Mouse (Mus musculus): Measurements from ENCODE around the gene Fam19a2. TPM values are rescaled to one million over a fixed set of nuclear protein-coding genes. Genes with fewer than 3 reads are reported as not detected.

The Fam19a2 gene
- polyA plus RNA-seq, 1 experiment from 2014 or later = 0.51 TPM

- H3K9ac ChIP-seq (ENCODE audit: low read length) = no peak overlapping the region
- no peaks in the 10 kb centered on the region for H3K27me3 ChIP-seq (ENCODE audit: control insufficient read depth, insufficient read depth, low read length)
- ATAC-seq (ENCODE audit: insufficient number of reproducible peaks, insufficient read depth, low FRiP score, low read depth) = no peak
- H3K4me1 ChIP-seq (ENCODE audit: control insufficient read depth in 2 of 2, insufficient read depth in 2 of 2, low read length in 2 of 2) = no peaks in the 10 kb centered on the region
- H3K4me3 ChIP-seq (ENCODE audit: control insufficient read depth in 1 of 2, insufficient read depth in 1 of 2, low read depth in 1 of 2, low read length in 2 of 2) = no peak overlapping the region
- no peaks in the 10 kb centered on the region for H3K36me3 ChIP-seq (ENCODE audit: control insufficient read depth, insufficient read depth, low read length)
- H3K9me3 ChIP-seq (ENCODE audit: control insufficient read depth, low read length) = no peaks in the 10 kb centered on the region
- no peak overlapping the region for H3K27ac ChIP-seq (replicated peaks in 1 of 2; ENCODE audit: control insufficient read depth in 1 of 2, insufficient read depth in 1 of 2, low read depth in 2 of 2, low read length in 2 of 2)
- WGBS = 59% methylated on average over 2 of the region's 2 CpGs
- H3K4me2 ChIP-seq (ENCODE audit: low read length) = no peak overlapping the region
Measured at GRCm38 (mm10) chr10:123383277-123383676, 119.5 kb downstream of the Fam19a2 start.

DNA sequence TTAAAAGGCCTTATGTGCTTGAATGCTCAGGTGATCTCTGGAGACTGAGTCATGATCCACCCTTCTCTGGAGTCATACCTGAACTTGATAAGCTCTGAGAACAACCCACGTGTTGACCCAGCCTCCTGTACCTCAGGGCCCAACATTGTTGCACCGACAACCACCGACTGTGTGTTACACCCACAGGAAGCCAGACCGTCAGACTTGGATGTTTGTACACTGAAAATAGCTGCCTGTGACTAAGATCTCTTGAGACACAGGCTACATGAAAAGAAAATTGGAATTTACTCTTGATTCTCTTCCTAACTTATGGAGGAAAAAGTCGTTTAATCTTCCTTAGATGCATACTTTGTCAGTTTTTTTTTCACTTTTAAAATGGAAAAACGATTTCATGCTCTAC, 121.8 kb downstream of the Fam19a2 start:
- Histone ChIP-seq H3K9me3 (ENCODE audit: control insufficient read depth, low read length) (no peaks in the 10 kb centered on the region), H3K27ac (replicated peaks in 1 of 2; ENCODE audit: control insufficient read depth in 1 of 2, insufficient read depth in 1 of 2, low read depth in 2 of 2, low read length in 2 of 2) (no peak overlapping the region), H3K4me1 (ENCODE audit: control insufficient read depth in 2 of 2, insufficient read depth in 2 of 2, low read length in 2 of 2) (no peaks in the 10 kb centered on the region), H3K27me3 (ENCODE audit: control insufficient read depth, insufficient read depth, low read length) (no peaks in the 10 kb centered on the region), H3K4me2 (ENCODE audit: low read length) (no peak overlapping the region), H3K9ac (ENCODE audit: low read length) (no peak overlapping the region), H3K36me3 (ENCODE audit: control insufficient read depth, insufficient read depth, low read length) (no peaks in the 10 kb centered on the region), H3K4me3 (ENCODE audit: control insufficient read depth in 1 of 2, insufficient read depth in 1 of 2, low read depth in 1 of 2, low read length in 2 of 2) (no peak overlapping the region)
- no peak for ATAC-seq (ENCODE audit: insufficient number of reproducible peaks, insufficient read depth, low FRiP score, low read depth)
- WGBS = 64% methylated on average over 6 of the region's 6 CpGs

- 58% methylated on average over 9 of the region's 9 CpGs for WGBS
- no peak for ATAC-seq (ENCODE audit: insufficient number of reproducible peaks, insufficient read depth, low FRiP score, low read depth)
- no peak overlapping the region for H3K4me3 ChIP-seq (ENCODE audit: control insufficient read depth in 1 of 2, insufficient read depth in 1 of 2, low read depth in 1 of 2, low read length in 2 of 2)
Measured at GRCm38 (mm10) chr10:123395429-123395828, 131.6 kb downstream of the Fam19a2 start.

GRCm38 (mm10) chr10:123398136-123398535, 134.3 kb downstream of the Fam19a2 start:
- H3K4me2 ChIP-seq (ENCODE audit: low read length) = no peak overlapping the region
- 70% methylated on average over 6 of the region's 6 CpGs for WGBS
- H3K27ac ChIP-seq (replicated peaks in 1 of 2; ENCODE audit: control insufficient read depth in 1 of 2, insufficient read depth in 1 of 2, low read depth in 2 of 2, low read length in 2 of 2) = no peak overlapping the region
- no peak for ATAC-seq (ENCODE audit: insufficient number of reproducible peaks, insufficient read depth, low FRiP score, low read depth)
- no peaks in the 10 kb centered on the region for H3K36me3 ChIP-seq (ENCODE audit: control insufficient read depth, insufficient read depth, low read length)
- H3K4me3 ChIP-seq (ENCODE audit: control insufficient read depth in 1 of 2, insufficient read depth in 1 of 2, low read depth in 1 of 2, low read length in 2 of 2) = no peak overlapping the region
- no peaks in the 10 kb centered on the region for H3K27me3 ChIP-seq (ENCODE audit: control insufficient read depth, insufficient read depth, low read length)
- H3K9ac ChIP-seq (ENCODE audit: low read length) = no peak overlapping the region
- H3K4me1 ChIP-seq (ENCODE audit: control insufficient read depth in 2 of 2, insufficient read depth in 2 of 2, low read length in 2 of 2) = no peaks in the 10 kb centered on the region
- H3K9me3 ChIP-seq (ENCODE audit: control insufficient read depth, low read length) = no peaks in the 10 kb centered on the region

More at GRCm38 (mm10) chr10:123395429-123395828, 131.6 kb downstream of the Fam19a2 start:
- Histone ChIP-seq H3K9me3 (ENCODE audit: control insufficient read depth, low read length) (no peaks in the 10 kb centered on the region), H3K36me3 (ENCODE audit: control insufficient read depth, insufficient read depth, low read length) (no peaks in the 10 kb centered on the region), H3K27ac (replicated peaks in 1 of 2; ENCODE audit: control insufficient read depth in 1 of 2, insufficient read depth in 1 of 2, low read depth in 2 of 2, low read length in 2 of 2) (no peak overlapping the region), H3K9ac (ENCODE audit: low read length) (no peak overlapping the region), H3K4me1 (ENCODE audit: control insufficient read depth in 2 of 2, insufficient read depth in 2 of 2, low read length in 2 of 2) (no peaks in the 10 kb centered on the region), H3K27me3 (ENCODE audit: control insufficient read depth, insufficient read depth, low read length) (no peaks in the 10 kb centered on the region), H3K4me2 (ENCODE audit: low read length) (no peak overlapping the region)

DNA sequence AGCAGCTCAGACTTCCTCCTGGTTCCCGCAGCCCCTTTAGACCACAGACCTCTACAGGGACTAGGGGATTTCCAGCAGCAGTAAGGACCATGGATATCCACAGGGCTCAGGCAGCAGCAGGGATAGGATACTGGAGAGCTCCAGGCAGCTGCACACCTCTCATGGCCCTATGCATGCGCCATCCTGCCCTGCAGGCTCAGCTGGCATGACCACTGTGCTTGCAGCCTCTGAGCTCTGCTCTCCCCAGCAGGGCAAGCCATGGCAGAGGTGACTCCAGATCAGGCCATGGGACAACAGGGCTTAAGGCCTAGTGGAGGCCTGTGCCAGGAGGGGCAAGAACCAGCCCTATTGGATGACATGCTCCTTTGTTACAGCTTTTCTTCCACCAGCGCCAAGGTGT, 137.4 kb downstream of the Fam19a2 start:
- Histone ChIP-seq H3K36me3 (ENCODE audit: control insufficient read depth, insufficient read depth, low read length) (no peaks in the 10 kb centered on the region), H3K4me3 (ENCODE audit: control insufficient read depth in 1 of 2, insufficient read depth in 1 of 2, low read depth in 1 of 2, low read length in 2 of 2) (no peak overlapping the region), H3K9me3 (ENCODE audit: control insufficient read depth, low read length) (peaks cover 6% of the 10 kb centered on the region; the same call in 1 of the 2 replicates), H3K27me3 (ENCODE audit: control insufficient read depth, insufficient read depth, low read length) (no peaks in the 10 kb centered on the region), H3K4me2 (ENCODE audit: low read length) (no peak overlapping the region), H3K27ac (replicated peaks in 1 of 2; ENCODE audit: control insufficient read depth in 1 of 2, insufficient read depth in 1 of 2, low read depth in 2 of 2, low read length in 2 of 2) (no peak overlapping the region), H3K4me1 (ENCODE audit: control insufficient read depth in 2 of 2, insufficient read depth in 2 of 2, low read length in 2 of 2) (no peaks in the 10 kb centered on the region), H3K9ac (ENCODE audit: low read length) (no peak overlapping the region)
- no peak for ATAC-seq (ENCODE audit: insufficient number of reproducible peaks, insufficient read depth, low FRiP score, low read depth)
- WGBS = 82% methylated on average over 3 of the region's 3 CpGs

GRCm38 (mm10) chr10:123402460-123402859, 138.7 kb downstream of the Fam19a2 start:
- no peaks in the 10 kb centered on the region for H3K4me1 ChIP-seq (ENCODE audit: control insufficient read depth in 2 of 2, insufficient read depth in 2 of 2, low read length in 2 of 2)
- peaks cover 10% of the 10 kb centered on the region; the same call in 1 of the 2 replicates for H3K9me3 ChIP-seq (ENCODE audit: control insufficient read depth, low read length)
- no peaks in the 10 kb centered on the region for H3K27me3 ChIP-seq (ENCODE audit: control insufficient read depth, insufficient read depth, low read length)
- no peak overlapping the region for H3K27ac ChIP-seq (replicated peaks in 1 of 2; ENCODE audit: control insufficient read depth in 1 of 2, insufficient read depth in 1 of 2, low read depth in 2 of 2, low read length in 2 of 2)
- H3K36me3 ChIP-seq (ENCODE audit: control insufficient read depth, insufficient read depth, low read length) = no peaks in the 10 kb centered on the region
- H3K4me2 ChIP-seq (ENCODE audit: low read length) = no peak overlapping the region
- H3K9ac ChIP-seq (ENCODE audit: low read length) = no peak overlapping the region
- no peak overlapping the region for H3K4me3 ChIP-seq (ENCODE audit: control insufficient read depth in 1 of 2, insufficient read depth in 1 of 2, low read depth in 1 of 2, low read length in 2 of 2)
- ATAC-seq (ENCODE audit: insufficient number of reproducible peaks, insufficient read depth, low FRiP score, low read depth) = no peak
- 76% methylated on average over 3 of the region's 3 CpGs for WGBS

GRCm38 (mm10) chr10:123414953-123415352, 151.2 kb downstream of the Fam19a2 start:
- Histone ChIP-seq H3K9ac (ENCODE audit: low read length) (no peak overlapping the region), H3K4me1 (ENCODE audit: control insufficient read depth in 2 of 2, insufficient read depth in 2 of 2, low read length in 2 of 2) (no peaks in the 10 kb centered on the region), H3K36me3 (ENCODE audit: control insufficient read depth, insufficient read depth, low read length) (no peaks in the 10 kb centered on the region), H3K4me3 (ENCODE audit: control insufficient read depth in 1 of 2, insufficient read depth in 1 of 2, low read depth in 1 of 2, low read length in 2 of 2) (no peak overlapping the region), H3K27ac (replicated peaks in 1 of 2; ENCODE audit: control insufficient read depth in 1 of 2, insufficient read depth in 1 of 2, low read depth in 2 of 2, low read length in 2 of 2) (no peak overlapping the region), H3K4me2 (ENCODE audit: low read length) (no peak overlapping the region), H3K27me3 (ENCODE audit: control insufficient read depth, insufficient read depth, low read length) (no peaks in the 10 kb centered on the region), H3K9me3 (ENCODE audit: control insufficient read depth, low read length) (no peaks in the 10 kb centered on the region)
- no peak for ATAC-seq (ENCODE audit: insufficient number of reproducible peaks, insufficient read depth, low FRiP score, low read depth)
- WGBS = 83% methylated on average over 1 of the region's 1 CpGs

DNA sequence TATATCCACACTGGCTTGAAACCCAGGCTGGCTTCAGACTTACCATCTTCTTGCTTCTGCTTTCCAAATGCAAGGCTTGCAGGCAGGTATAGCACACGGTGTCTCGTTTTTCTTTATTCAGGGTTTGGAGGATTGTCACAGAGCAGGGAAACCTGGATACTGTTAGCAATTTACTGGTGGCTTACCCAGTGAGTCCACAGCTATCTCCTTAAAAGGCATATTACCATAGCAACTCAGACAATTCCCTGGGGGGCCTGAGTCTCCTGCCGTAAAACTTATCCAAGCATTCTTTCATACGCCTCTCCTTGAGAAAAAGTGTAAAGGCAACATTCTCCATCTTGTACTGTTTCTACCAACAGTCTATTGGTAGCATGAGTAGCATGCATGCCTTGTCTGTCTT, 152.2 kb downstream of the Fam19a2 start:
- Histone ChIP-seq H3K4me1 (ENCODE audit: control insufficient read depth in 2 of 2, insufficient read depth in 2 of 2, low read length in 2 of 2) (no peaks in the 10 kb centered on the region), H3K36me3 (ENCODE audit: control insufficient read depth, insufficient read depth, low read length) (no peaks in the 10 kb centered on the region), H3K4me3 (ENCODE audit: control insufficient read depth in 1 of 2, insufficient read depth in 1 of 2, low read depth in 1 of 2, low read length in 2 of 2) (no peak overlapping the region), H3K27me3 (ENCODE audit: control insufficient read depth, insufficient read depth, low read length) (no peaks in the 10 kb centered on the region), H3K9ac (ENCODE audit: low read length) (no peak overlapping the region), H3K4me2 (ENCODE audit: low read length) (no peak overlapping the region), H3K27ac (replicated peaks in 1 of 2; ENCODE audit: control insufficient read depth in 1 of 2, insufficient read depth in 1 of 2, low read depth in 2 of 2, low read length in 2 of 2) (no peak overlapping the region), H3K9me3 (ENCODE audit: control insufficient read depth, low read length) (no peaks in the 10 kb centered on the region)
- no peak for ATAC-seq (ENCODE audit: insufficient number of reproducible peaks, insufficient read depth, low FRiP score, low read depth)
- WGBS = 68% methylated on average over 4 of the region's 4 CpGs

Data from heart, embryonic 14.5 days (tissue).